Mouse (Mus musculus) liver, adult 2 months (tissue): Measurements from ENCODE around the gene Skp2. TPM values are rescaled to one million over a fixed set of nuclear protein-coding genes. Genes with fewer than 3 reads are reported as not detected.

ENCODE experiments used
- DNase-seq: peaks from one replicate; pipeline ENCODE4 v3.0.0-alpha.2; 2011; ENCODE audit warnings: low read depth, low spot score; ENCODE audit errors: extremely low read depth
- H3K27ac ChIP-seq: fragments of 200-500 bp; replicated peaks from 2 replicates; pipeline ENCODE4 v1.5.1; 2012; ENCODE audit warnings: low read depth, mild to moderate bottlenecking, control low read depth, inconsistent platforms, low read length; ENCODE audit not compliant: insufficient read depth
- H3K27me3 ChIP-seq: fragments of 200-500 bp; 2 replicates; pipeline ENCODE4 v1.6.1; 2012; ENCODE audit warnings: mild to moderate bottlenecking, moderate library complexity, low read length, inconsistent platforms; ENCODE audit not compliant: control insufficient read depth, insufficient read depth
- H3K36me3 ChIP-seq: fragments of 200-500 bp; 2 replicates; pipeline ENCODE4 v1.6.1; 2012; ENCODE audit warnings: low read length, inconsistent platforms; ENCODE audit not compliant: control insufficient read depth, insufficient read depth
- H3K4me1 ChIP-seq: fragments of 200-500 bp; 2 replicates; pipeline ENCODE4 v1.6.1; 2011; ENCODE audit warnings: low read length; ENCODE audit not compliant: control insufficient read depth, insufficient read depth
- H3K4me3 ChIP-seq: fragments of 200-500 bp; 2 replicates; pipeline ENCODE4 v1.5.1; 2011; ENCODE audit warnings: low read depth, mild to moderate bottlenecking, control low read depth, low read length, moderate library complexity; ENCODE audit not compliant: insufficient read depth
- H3K79me2 ChIP-seq: fragments of 200-500 bp; 2 replicates; pipeline ENCODE4 v1.6.1; 2012; ENCODE audit warnings: inconsistent platforms, mild to moderate bottlenecking, low read length, moderate library complexity; ENCODE audit not compliant: control insufficient read depth, insufficient read depth
- H3K9ac ChIP-seq: fragments of 200-500 bp; 2 replicates; pipeline ENCODE4 v1.6.1; 2012; ENCODE audit warnings: low read depth, mild to moderate bottlenecking, control low read depth, inconsistent platforms, low read length
- CTCF ChIP-seq: fragments of 200-500 bp; IDR thresholded peaks from 2 replicates; pipeline ENCODE4 v1.5.1; 2011; ENCODE audit warnings: low read depth, low read length, control low read depth
- POLR2A ChIP-seq: fragments of 200-500 bp; IDR thresholded peaks from 2 replicates; pipeline ENCODE4 v1.6.1; 2011; ENCODE audit warnings: low read length, control low read depth; ENCODE audit not compliant: insufficient read depth; ENCODE audit errors: extremely low read depth
- WGBS: fragments of 180-500 bp; shearing (Covaris S2); methylation state at CpG from one replicate; pipeline ENCODE4 v1.1.7; 2018; 5-methylcytosine and 5-hydroxymethylcytosine counted together
- polyA plus RNA-seq: library from polyadenylated mRNA; depleted of rRNA; stranded (reverse); fragments of >200 nt; gene quantifications from 2 replicates; pipeline ENCODE4 v1.2.3, GENCODE M21; 2012
- total RNA-seq: library from RNA; depleted of rRNA; stranded (reverse); fragments of >200 nt; gene quantifications from 2 replicates; pipeline ENCODE4 v1.2.3, GENCODE M21; 2014

Gene Skp2
- total and polyA plus RNA-seq, 2 experiments, result 0.29 to 1.7 TPM

DNA sequence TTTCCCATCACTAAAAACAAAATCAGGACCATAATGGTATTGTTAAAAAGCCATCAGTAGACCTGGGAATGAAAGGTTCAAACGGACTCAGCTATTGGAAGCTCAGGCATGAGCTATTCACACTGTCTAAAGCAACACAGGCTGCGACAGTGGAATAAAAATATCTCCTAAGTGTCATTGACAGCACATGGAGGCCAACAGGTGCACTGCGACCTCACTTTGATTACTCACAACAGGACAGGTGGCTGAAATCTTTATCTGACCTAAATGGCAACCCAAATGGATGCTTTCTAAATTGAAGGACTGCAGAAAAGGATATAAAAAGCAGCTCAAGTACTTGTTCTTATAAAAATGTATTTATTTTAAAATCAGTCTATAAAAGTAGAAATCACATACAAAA, 43.6 kb downstream of the Skp2 start:
- Histone ChIP-seq H3K27me3 (no peaks in the 10 kb centered on the region), H3K4me1 (peaks cover 19% of the 10 kb centered on the region), H3K79me2 (no peaks in the 10 kb centered on the region), H3K4me3 (no peak overlapping the region), H3K36me3 (peaks cover 27% of the 10 kb centered on the region), H3K9ac (no peak overlapping the region), H3K27ac (no peak overlapping the region)
- DNase-seq, result peak; percentile 30
- WGBS, result 49% methylated on average over 3 of the region's 3 CpGs
- TF ChIP-seq CTCF, result no peak
- TF ChIP-seq POLR2A, result no peak

DNA sequence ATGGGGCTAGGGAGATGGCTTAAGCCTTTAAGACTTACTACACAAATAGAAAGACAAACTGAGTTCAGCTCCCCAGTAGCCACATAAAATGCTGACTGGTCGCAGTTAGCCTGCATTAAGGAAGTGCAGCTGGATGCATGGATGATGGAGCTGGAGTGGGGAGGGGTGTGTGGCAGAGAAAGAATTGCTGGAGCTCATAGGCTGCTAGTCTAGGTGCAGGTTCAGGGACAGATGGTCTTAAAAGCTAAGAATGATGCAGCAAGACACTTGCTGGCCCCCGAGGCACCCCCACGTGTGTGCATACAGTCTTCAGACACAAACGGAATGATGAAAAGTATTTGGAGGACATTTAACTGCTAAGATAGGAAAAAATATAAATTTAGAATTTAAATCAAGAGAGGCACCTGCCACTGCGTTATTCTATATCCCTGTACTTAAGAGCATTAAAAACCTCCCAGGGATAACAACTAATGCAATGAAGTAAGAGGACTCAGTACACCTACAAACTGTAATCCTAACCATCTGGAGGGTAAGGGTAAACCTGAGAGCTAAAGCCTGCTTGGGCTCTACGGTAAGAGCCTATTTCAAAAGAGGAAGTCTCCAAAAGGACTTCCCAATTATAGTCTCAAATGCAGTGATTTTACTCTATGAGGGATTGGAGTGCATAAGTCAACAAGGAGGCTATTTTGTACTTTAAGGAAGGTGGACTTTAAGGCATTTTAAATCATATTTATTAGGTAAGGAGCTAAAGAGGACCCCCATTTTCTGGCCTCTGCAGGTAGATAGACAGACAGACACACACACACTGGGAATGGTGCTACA, 44.5 kb downstream of the Skp2 start:
- WGBS, result 91% methylated on average over 6 of the region's 6 CpGs
- no peak overlapping the region for H3K27ac ChIP-seq
- H3K36me3 ChIP-seq, result peaks cover 29% of the 10 kb centered on the region
- peaks cover 19% of the 10 kb centered on the region for H3K4me1 ChIP-seq
- no peak for DNase-seq
- TF ChIP-seq POLR2A (no peak), CTCF (no peak)
- no peak overlapping the region for H3K4me3 ChIP-seq
- H3K27me3 ChIP-seq, result no peaks in the 10 kb centered on the region
- no peak overlapping the region for H3K9ac ChIP-seq
- H3K79me2 ChIP-seq, result no peaks in the 10 kb centered on the region

DNA sequence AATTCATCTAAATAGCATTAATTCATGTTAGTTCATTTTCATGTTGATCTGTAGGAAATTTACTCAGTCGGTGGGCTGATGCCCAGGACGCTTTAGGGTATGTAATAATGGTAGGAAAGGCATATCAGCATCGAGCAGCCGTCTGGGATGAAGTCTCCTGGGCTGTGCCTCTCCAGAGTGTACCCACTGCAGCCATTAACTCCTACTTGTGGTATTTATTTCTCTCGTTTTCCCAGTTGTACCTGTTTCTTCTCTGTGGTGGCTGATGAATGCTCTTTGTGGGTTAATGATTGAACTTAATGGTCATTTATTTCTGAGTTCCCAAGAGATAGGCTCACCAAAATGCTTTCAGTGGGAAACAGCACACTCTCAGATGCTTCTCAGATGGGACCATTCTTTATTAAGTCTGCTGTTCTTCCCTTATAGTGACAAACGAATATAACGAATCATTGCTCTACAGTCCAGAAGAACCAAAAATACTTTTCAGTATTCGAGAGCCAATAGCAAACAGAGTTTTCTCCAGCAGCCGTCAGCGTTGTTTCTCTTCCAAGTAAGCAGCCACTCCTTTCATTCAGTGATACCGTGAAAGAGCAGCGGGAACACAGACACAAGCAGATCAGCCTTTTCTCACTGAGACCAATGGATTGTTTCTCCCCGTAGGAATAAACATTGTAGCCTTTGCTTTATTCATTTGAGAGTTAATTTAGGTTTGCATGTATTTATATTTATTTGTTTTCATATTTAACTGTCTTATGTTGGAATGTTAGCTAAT, 48.7 kb downstream of the Skp2 start:
- Histone ChIP-seq H3K9ac (no peak overlapping the region), H3K4me1 (no peaks in the 10 kb centered on the region), H3K36me3 (peaks cover 59% of the 10 kb centered on the region), H3K4me3 (no peak overlapping the region), H3K79me2 (no peaks in the 10 kb centered on the region), H3K27me3 (no peaks in the 10 kb centered on the region), H3K27ac (no peak overlapping the region)
- DNase-seq, result no peak
- 71% methylated on average over 13 of the region's 13 CpGs for WGBS
- TF ChIP-seq POLR2A (no peak), CTCF (no peak)

DNA sequence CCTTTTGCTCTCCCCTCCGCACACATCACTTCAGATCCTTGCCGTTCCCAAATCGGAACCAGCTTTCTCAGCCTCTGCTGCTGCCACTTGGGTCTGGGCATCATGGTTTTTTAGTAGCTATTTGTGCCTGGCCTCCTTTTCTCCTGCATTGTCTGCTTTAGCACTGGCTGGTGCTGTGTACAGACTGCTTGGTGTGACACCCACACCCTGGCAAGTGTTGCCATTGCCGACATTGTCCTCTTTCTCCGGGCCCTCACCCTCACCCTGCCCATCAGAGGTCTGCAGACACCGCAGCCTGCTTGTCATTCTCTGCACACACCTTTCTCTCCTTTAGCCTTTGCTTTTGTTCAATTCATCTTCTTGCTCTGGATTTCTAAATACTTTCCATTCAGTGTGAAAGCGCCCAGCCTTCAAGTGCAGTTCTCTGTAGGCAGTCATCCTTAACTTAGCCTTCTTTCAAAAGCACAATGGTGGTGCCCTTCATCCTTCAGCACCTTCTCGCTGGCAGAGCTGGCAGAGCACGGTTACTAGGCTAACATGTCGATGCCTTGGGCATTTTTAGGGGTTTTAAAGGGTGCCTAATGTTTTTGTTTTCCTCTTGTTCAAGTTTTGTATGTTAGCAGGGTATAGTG, 54.7 kb downstream of the Skp2 start:
- H3K4me3 ChIP-seq, result no peak overlapping the region
- H3K79me2 ChIP-seq, result no peaks in the 10 kb centered on the region; the same call in 1 of the 2 replicates
- H3K9ac ChIP-seq, result no peak overlapping the region
- no peaks in the 10 kb centered on the region for H3K4me1 ChIP-seq
- TF ChIP-seq POLR2A, result no peak
- TF ChIP-seq CTCF, result no peak
- WGBS, result 93% methylated on average over 10 of the region's 10 CpGs
- H3K27ac ChIP-seq, result no peak overlapping the region
- DNase-seq, result no peak
- no peaks in the 10 kb centered on the region for H3K27me3 ChIP-seq
- peaks cover 62% of the 10 kb centered on the region for H3K36me3 ChIP-seq

DNA sequence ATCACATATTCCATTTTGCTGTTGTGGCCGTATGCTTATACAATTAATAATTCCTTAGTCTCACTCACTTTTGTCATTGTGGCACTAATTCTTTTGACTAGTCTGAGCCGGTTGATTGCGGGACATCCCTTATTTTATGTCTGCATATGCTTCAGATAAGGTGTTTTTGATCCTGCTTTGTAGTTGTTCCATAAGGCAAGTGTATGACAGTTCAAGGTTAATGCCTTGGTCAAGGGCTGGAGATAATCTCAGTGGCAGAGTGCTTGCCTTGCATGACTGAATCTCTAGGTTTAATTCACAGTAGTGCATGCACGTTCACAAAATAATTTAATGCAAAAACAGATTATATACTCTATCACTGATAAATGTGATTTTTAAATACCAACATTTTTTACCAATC, 58.4 kb downstream of the Skp2 start:
- H3K36me3 ChIP-seq, result peaks cover 55% of the 10 kb centered on the region
- H3K27me3 ChIP-seq, result no peaks in the 10 kb centered on the region
- DNase-seq, result no peak
- no peak overlapping the region for H3K4me3 ChIP-seq
- H3K4me1 ChIP-seq, result no peaks in the 10 kb centered on the region
- H3K27ac ChIP-seq, result no peak overlapping the region
- no peaks in the 10 kb centered on the region; the same call in 1 of the 2 replicates for H3K79me2 ChIP-seq
- no peak for TF ChIP-seq CTCF
- no peak for TF ChIP-seq POLR2A
- H3K9ac ChIP-seq, result no peak overlapping the region
- 80% methylated on average over 4 of the region's 4 CpGs for WGBS
